Mouse (Mus musculus) activated CD4-positive, CD25-positive, alpha-beta regulatory T cell (primary cell): ENCODE results near the gene Cdc42bpa. TPM values are rescaled to one million over a fixed set of nuclear protein-coding genes. Genes with fewer than 3 reads are reported as not detected.

Experiments used
- polyA plus RNA-seq, 2 experiments: library from polyadenylated mRNA; unstranded; fragments of 100-300 nt; shearing (Covaris generic); gene quantifications; one replicate each; pipeline ENCODE4 v1.2.1; 2017

Cdc42bpa gene
- under 1 TPM; 0.32 to 0.88 TPM for polyA plus RNA-seq

GRCm38 (mm10) chr1:179959721-179960542 lies at the start of gene Cdc42bpa:
TSS of gene Cdc42bpa (plus strand) at chr1:179960472.

DNA sequence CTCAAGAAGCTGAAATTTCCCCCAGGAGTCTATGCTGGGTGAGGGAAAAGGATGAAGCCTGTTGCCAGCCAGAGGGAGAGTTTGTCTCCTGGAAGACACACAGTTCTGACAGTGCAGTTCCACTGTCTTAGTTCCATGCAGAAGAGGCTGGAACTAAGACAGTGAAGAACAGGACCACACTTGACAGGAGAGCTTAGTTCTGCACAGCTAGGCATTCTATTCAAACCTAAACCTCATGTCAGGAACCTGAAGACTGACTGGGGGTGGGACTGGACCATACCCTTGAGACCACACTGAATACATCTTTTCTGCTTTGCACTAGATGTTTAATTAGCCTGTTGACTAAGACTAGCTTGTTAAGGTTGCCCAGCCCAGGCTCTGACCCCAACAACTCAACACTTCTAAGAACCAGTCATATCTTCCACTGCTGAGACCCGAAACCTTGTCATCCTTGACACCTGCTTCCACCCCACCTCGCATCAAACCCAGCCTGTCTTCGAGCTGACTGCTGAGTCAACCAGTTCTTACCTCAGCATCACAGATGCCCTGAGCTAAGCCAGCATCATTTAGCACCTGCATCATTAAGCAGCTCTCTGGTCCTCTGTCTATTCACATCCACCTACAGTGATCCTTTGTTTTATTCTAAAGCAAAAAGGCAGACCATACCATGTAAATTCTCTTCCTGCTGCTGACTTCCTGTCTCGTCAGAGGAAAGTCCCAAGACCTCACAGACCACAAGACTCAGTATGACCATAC lies 238.9 kb downstream of the Cdc42bpa start, which contains the start of gene Coq8a:
Gene Coq8a, minus strand, starts transcription at position 644 of the 756 bp plus-strand sequence.

Other genes starting within 250 kb of the Cdc42bpa start
- under 1 TPM in 1 of 2 experiments, not detected in 1; 0.26 TPM for gene Kif28, start 215.2 kb upstream of the Cdc42bpa start, polyA plus RNA-seq
- gene Gm10518, start 157.1 kb upstream of the Cdc42bpa start, polyA plus RNA-seq = under 1 TPM; 0.14 to 0.36 TPM
- 10 to 100 TPM; 25.7 to 28.5 TPM for gene Ahctf1, start 156.8 kb upstream of the Cdc42bpa start, polyA plus RNA-seq
- gene Coq8a, start 239.1 kb downstream of the Cdc42bpa start, polyA plus RNA-seq = 10 to 100 TPM; 38.4 to 40.9 TPM